Mouse (Mus musculus): Measurements from ENCODE around the gene Kcnc3. TPM values are rescaled to one million over a fixed set of nuclear protein-coding genes. Genes with fewer than 3 reads are reported as not detected.

Gene Kcnc3
- total RNA-seq, 2 experiments from 2014 or later, result 31.0 to 33.0 TPM

GRCm38 (mm10) chr7:44568803-44569202 is 21.7 kb upstream of the Kcnc3 start:
- intact Hi-C loops (cut with DNase I), result loop anchor here (10.0 kb wide), 1 partner anchor 54 kb away; no protein-coding TSS in a partner anchor
- no peak for DNase-seq

GRCm38 (mm10) chr7:44570989-44571388 is 19.5 kb upstream of the Kcnc3 start:
- DNase-seq, result no peak
- intact Hi-C loops (cut with DNase I), result no loop called here

GRCm38 (mm10) chr7:44571811-44572210 is 18.7 kb upstream of the Kcnc3 start:
- no peak for DNase-seq
- intact Hi-C loops (cut with DNase I), result no loop called here

- no peak for DNase-seq
- intact Hi-C loops (cut with DNase I), result no loop called here
These were observed 18.2 kb upstream of the Kcnc3 start, which contains the start of gene Napsa for GRCm38 (mm10) chr7:44572213-44572701. Gene Napsa, plus strand, starts transcription at chr7:44572380.

GRCm38 (mm10) chr7:44572956-44573484 is 17.4 kb upstream of the Kcnc3 start:
- DNase-seq, result no peak
- intact Hi-C loops (cut with DNase I), result no loop called here

GRCm38 (mm10) chr7:44576333-44576844 is 14.1 kb upstream of the Kcnc3 start:
- intact Hi-C loops (cut with DNase I), result no loop called here
- DNase-seq, result no peak

- DNase-seq, result no peak
- intact Hi-C loops (cut with DNase I), result no loop called here
These were observed 8.8 kb upstream of the Kcnc3 start for GRCm38 (mm10) chr7:44581637-44582036.

GRCm38 (mm10) chr7:44582709-44583108 is 7.8 kb upstream of the Kcnc3 start:
- intact Hi-C loops (cut with DNase I), result no loop called here
- no peak for DNase-seq

- intact Hi-C loops (cut with DNase I), result no loop called here
- no peak for DNase-seq
These were observed 7.3 kb upstream of the Kcnc3 start for GRCm38 (mm10) chr7:44583146-44583545.

- DNase-seq, result no peak
- intact Hi-C loops (cut with DNase I), result no loop called here
These were observed 6.1 kb upstream of the Kcnc3 start for GRCm38 (mm10) chr7:44584265-44584804.

GRCm38 (mm10) chr7:44584921-44585320 is 5.5 kb upstream of the Kcnc3 start:
- DNase-seq, result no peak
- intact Hi-C loops (cut with DNase I), result no loop called here

- intact Hi-C loops (cut with DNase I), result no loop called here
- DNase-seq, result no peak
These were observed 4.9 kb upstream of the Kcnc3 start for GRCm38 (mm10) chr7:44585606-44586005.

- DNase-seq, result peak; percentile 51
- intact Hi-C loops (cut with DNase I), result no loop called here
These were observed 3.9 kb upstream of the Kcnc3 start for GRCm38 (mm10) chr7:44586518-44586917.

- peak; percentile 83 for DNase-seq
- intact Hi-C loops (cut with DNase I), result no loop called here
These were observed 3.5 kb upstream of the Kcnc3 start for GRCm38 (mm10) chr7:44586930-44587329.

GRCm38 (mm10) chr7:44587676-44588075 is 2.8 kb upstream of the Kcnc3 start:
- DNase-seq, result no peak
- intact Hi-C loops (cut with DNase I), result no loop called here

- DNase-seq, result no peak
- intact Hi-C loops (cut with DNase I), result no loop called here
These were observed 2.1 kb upstream of the Kcnc3 start for GRCm38 (mm10) chr7:44588338-44588737.

GRCm38 (mm10) chr7:44589149-44589548 is 1.3 kb upstream of the Kcnc3 start:
- intact Hi-C loops (cut with DNase I), result no loop called here
- DNase-seq, result peak; percentile 88

- intact Hi-C loops (cut with DNase I), result no loop called here
- peak; percentile 42 for DNase-seq
These were observed 518 bp upstream of the Kcnc3 start for GRCm38 (mm10) chr7:44589946-44590345.

GRCm38 (mm10) chr7:44591348-44592116 is 1.1 kb downstream of the Kcnc3 start:
- DNase-seq, result no peak
- intact Hi-C loops (cut with DNase I), result no loop called here

- intact Hi-C loops (cut with DNase I), result no loop called here
- DNase-seq, result no peak
These were observed 2.6 kb downstream of the Kcnc3 start for GRCm38 (mm10) chr7:44593051-44593450.

GRCm38 (mm10) chr7:44593775-44594174 is 3.3 kb downstream of the Kcnc3 start:
- intact Hi-C loops (cut with DNase I), result no loop called here
- peak; percentile 98 for DNase-seq

GRCm38 (mm10) chr7:44594291-44594690 is 3.8 kb downstream of the Kcnc3 start:
- intact Hi-C loops (cut with DNase I), result no loop called here

More at GRCm38 (mm10) chr7:44594291-44594690, 3.8 kb downstream of the Kcnc3 start:
- peak; percentile 75 for DNase-seq
